Comparison of ENCODE assay signal across 12 mouse cellular contexts in genomic region chr1:86438014-86438319, GRCm38 (mm10). TPM values are rescaled to one million over a fixed set of nuclear protein-coding genes. Genes with fewer than 3 reads are reported as not detected.
DNase-seq lines count a peak whose midpoint lies in the region; ATAC-seq and TF ChIP-seq lines count a peak whose summit lies in the region.
"Had no signal": no experiment of that assay in that cellular context is flagged by ENCODE, and none has a peak within 500 bp of the region (broad histone marks: within the 10 kb centered on the region; RNA-seq: fewer than 3 reads in every experiment).

No protein-coding gene starts in this region.

- TF ChIP-seq CTCF in small intestine, adult 2 months (IDR thresholded peaks at IDR 0.05; ENCODE audit: extremely low read depth, insufficient read length, insufficient replicate concordance, low read depth, low read length) = no peak

- no peak for ATAC-seq in heart, embryonic 15.5 days (replicated peaks; ENCODE audit: insufficient number of reproducible peaks, insufficient read depth, low FRiP score, low read depth)
- no peak for ATAC-seq in lung, embryonic 15.5 days (ENCODE audit: borderline replicate concordance, extremely low read depth, low FRiP score, low TSS enrichment)

- no peaks in the 10 kb centered on the region for H3K36me3 ChIP-seq in heart, embryonic 15.5 days
- H3K36me3 ChIP-seq in lung, embryonic 15.5 days = no peaks in the 10 kb centered on the region
- no peaks in the 10 kb centered on the region for H3K36me3 ChIP-seq in embryonic facial prominence, embryonic 10.5 days (replicated peaks)
- H3K36me3 ChIP-seq in small intestine, adult 2 months (ENCODE audit: control insufficient read depth, insufficient read depth, low read length) = no peaks in the 10 kb centered on the region
- H3K36me3 ChIP-seq: embryonic facial prominence, embryonic 12.5 days had no signal

- peaks cover 77% of the 10 kb centered on the region for H3K4me1 ChIP-seq in heart, embryonic 15.5 days (replicated peaks)
- H3K4me1 ChIP-seq in lung, embryonic 15.5 days = peaks cover 64% of the 10 kb centered on the region
- H3K4me1 ChIP-seq in embryonic facial prominence, embryonic 10.5 days = peaks cover 85% of the 10 kb centered on the region
- H3K4me1 ChIP-seq in small intestine, adult 2 months (ENCODE audit: control insufficient read depth, insufficient read depth, insufficient read length, low read length) = peaks cover 22% of the 10 kb centered on the region

- H3K27me3 ChIP-seq in heart, embryonic 15.5 days = no peaks in the 10 kb centered on the region
- no peaks in the 10 kb centered on the region for H3K27me3 ChIP-seq in lung, embryonic 15.5 days
- H3K27me3 ChIP-seq in embryonic facial prominence, embryonic 10.5 days (replicated peaks; ENCODE audit: low read depth, poor library complexity, severe bottlenecking) = peaks cover 14% of the 10 kb centered on the region; the same call in 1 of the 2 replicates
- no peaks in the 10 kb centered on the region for H3K27me3 ChIP-seq in small intestine, adult 2 months (ENCODE audit: control insufficient read depth, insufficient read depth, low read length)
- H3K27me3 ChIP-seq: embryonic facial prominence, embryonic 12.5 days had no signal

- no peak overlapping the region for H3K4me2 ChIP-seq in heart, embryonic 15.5 days
- no peak overlapping the region for H3K4me2 ChIP-seq in lung, embryonic 15.5 days
- H3K4me2 ChIP-seq: embryonic facial prominence, embryonic 12.5 days had no signal

- H3K9me3 ChIP-seq in heart, embryonic 15.5 days (replicated peaks) = no peaks in the 10 kb centered on the region
- H3K9me3 ChIP-seq in lung, embryonic 15.5 days = no peaks in the 10 kb centered on the region
- H3K9me3 ChIP-seq in embryonic facial prominence, embryonic 10.5 days = no peaks in the 10 kb centered on the region
- H3K9me3 ChIP-seq: embryonic facial prominence, embryonic 12.5 days had no signal

- peak overlapping the region; percentile 98 for H3K27ac ChIP-seq in heart, embryonic 15.5 days
- peak overlapping the region; percentile 22; the same call in 1 of the 2 replicates for H3K27ac ChIP-seq in lung, embryonic 15.5 days
- H3K27ac ChIP-seq in embryonic facial prominence, embryonic 10.5 days (replicated peaks) = peak overlapping the region; percentile 5; the same call in 1 of the 2 replicates
- peak overlapping the region; percentile 66 for H3K27ac ChIP-seq in small intestine, adult 2 months (ENCODE audit: insufficient read depth, low read depth, low read length)
- H3K27ac ChIP-seq: embryonic facial prominence, embryonic 12.5 days had no signal

- intact Hi-C loops in heart, postnatal 25 days (cut with DNase I) = no loop called here

- no peak overlapping the region for H3K4me3 ChIP-seq in heart, embryonic 15.5 days
- H3K4me3 ChIP-seq in lung, embryonic 15.5 days = no peak overlapping the region
- no peak overlapping the region for H3K4me3 ChIP-seq in embryonic facial prominence, embryonic 10.5 days
- no peak overlapping the region for H3K4me3 ChIP-seq in small intestine, adult 2 months (ENCODE audit: low read depth, low read length)
- H3K4me3 ChIP-seq: embryonic facial prominence, embryonic 12.5 days had no signal

- no peak for TF ChIP-seq POLR2A in small intestine, adult 2 months (IDR thresholded peaks at IDR 0.05; ENCODE audit: low read depth, low read length)

- H3K9ac ChIP-seq in heart, embryonic 15.5 days = no peak overlapping the region
- H3K9ac ChIP-seq in lung, embryonic 15.5 days = no peak overlapping the region
- H3K9ac ChIP-seq: embryonic facial prominence, embryonic 12.5 days had no signal

- no peak for DNase-seq in heart, postnatal 25 days (ENCODE audit: low spot score)
- DNase-seq in lung, postnatal 14 days = no peak
- DNase-seq in embryonic facial prominence, embryonic 10.5 days (ENCODE audit: low spot score) = no peak
- no peak for DNase-seq in cerebellum, adult 9-10 months
- no peak for DNase-seq in cerebellum, postnatal 14 days
- DNase-seq: spleen, adult 18-20 months; thymus, adult 2 months had no signal

- WGBS in heart, embryonic 15.5 days = 35% methylated on average over 6 of the region's 6 CpGs
- 36% methylated on average over 6 of the region's 6 CpGs for WGBS in lung, embryonic 15.5 days
- 83% methylated on average over 6 of the region's 6 CpGs for WGBS in embryonic facial prominence, embryonic 10.5 days
- whole genome bisulfite sequencing in small intestine, adult 2 months = 34% methylated on average over 6 of the region's 6 CpGs

RNA-seq across cellular contexts. Expression of gene Tex44, which starts 11.8 kb away (rescaled TPM):
- polyA plus RNA-seq in heart, embryonic 15.5 days (2015; fragmentation: Nextera tagmentation; extraction: Ambion mirVana) = not detected in 2 replicates
- not detected for total RNA-seq in heart, postnatal 25 days (2021)
- not detected in 2 replicates for polyA plus RNA-seq in lung, embryonic 15.5 days (2015; fragmentation: Nextera tagmentation; extraction: Ambion mirVana)
- polyA plus RNA-seq in embryonic facial prominence, embryonic 10.5 days (2016; fragmentation: Nextera tagmentation; extraction: Ambion mirVana) = not detected in 2 replicates
- polyA plus RNA-seq in small intestine, adult 2 months (2012; rRNA removed) = not detected in 2 replicates
- total RNA-seq: liver, adult 2 months had no signal
- polyA plus RNA-seq: embryonic facial prominence, embryonic 12.5 days; liver, adult 2 months had no signal

RNA-seq across cellular contexts. Expression of gene Nmur1, which starts 11.9 kb away (rescaled TPM):
- not detected in 2 replicates for polyA plus RNA-seq in heart, embryonic 15.5 days (2015; fragmentation: Nextera tagmentation; extraction: Ambion mirVana)
- total RNA-seq in heart, postnatal 25 days (2021) = not detected
- polyA plus RNA-seq in lung, embryonic 15.5 days (2015; fragmentation: Nextera tagmentation; extraction: Ambion mirVana) = 0.17 TPM in 1 of 2 replicates, not detected in the other
- polyA plus RNA-seq in embryonic facial prominence, embryonic 10.5 days (2016; fragmentation: Nextera tagmentation; extraction: Ambion mirVana) = 0.24 TPM in 1 of 2 replicates, not detected in the other
- 5.6 and 11.1 TPM in 2 replicates for polyA plus RNA-seq in small intestine, adult 2 months (2012; rRNA removed)
- total RNA-seq: liver, adult 2 months had no signal
- polyA plus RNA-seq: embryonic facial prominence, embryonic 12.5 days; liver, adult 2 months had no signal

Comparison
In these comparisons a context has a peak if more than half of its experiments do, and no peak if none do; other contexts are left out.
1. H3K27ac ChIP-seq: peak in every context shown above with its lines; median percentile 98 in heart, embryonic 15.5 days; 66 in small intestine, adult 2 months; 22 in lung, embryonic 15.5 days; 5 in embryonic facial prominence, embryonic 10.5 days.